Mouse (Mus musculus) liver, adult 2 months (tissue): ENCODE measurements around the gene Cfap157. TPM values are rescaled to one million over a fixed set of nuclear protein-coding genes. Genes with fewer than 3 reads are reported as not detected.
A peak's percentile ranks its signal among the peaks of the same experiment; 100 is the strongest.

Experiments
- DNase-seq: peaks from one replicate; pipeline ENCODE4 v3.0.0-alpha.2; 2011; ENCODE audit warnings: low read depth, low spot score; ENCODE audit errors: extremely low read depth
- H3K27ac ChIP-seq: fragments of 200-500 bp; replicated peaks from 2 replicates; pipeline ENCODE4 v1.5.1; 2012; ENCODE audit warnings: low read depth, mild to moderate bottlenecking, control low read depth, inconsistent platforms, low read length; ENCODE audit not compliant: insufficient read depth
- H3K27me3 ChIP-seq: fragments of 200-500 bp; 2 replicates; pipeline ENCODE4 v1.6.1; 2012; ENCODE audit warnings: mild to moderate bottlenecking, moderate library complexity, low read length, inconsistent platforms; ENCODE audit not compliant: control insufficient read depth, insufficient read depth
- H3K36me3 ChIP-seq: fragments of 200-500 bp; 2 replicates; pipeline ENCODE4 v1.6.1; 2012; ENCODE audit warnings: low read length, inconsistent platforms; ENCODE audit not compliant: control insufficient read depth, insufficient read depth
- H3K4me1 ChIP-seq: fragments of 200-500 bp; 2 replicates; pipeline ENCODE4 v1.6.1; 2011; ENCODE audit warnings: low read length; ENCODE audit not compliant: control insufficient read depth, insufficient read depth
- H3K4me3 ChIP-seq: fragments of 200-500 bp; 2 replicates; pipeline ENCODE4 v1.5.1; 2011; ENCODE audit warnings: low read depth, mild to moderate bottlenecking, control low read depth, low read length, moderate library complexity; ENCODE audit not compliant: insufficient read depth
- H3K79me2 ChIP-seq: fragments of 200-500 bp; 2 replicates; pipeline ENCODE4 v1.6.1; 2012; ENCODE audit warnings: inconsistent platforms, mild to moderate bottlenecking, low read length, moderate library complexity; ENCODE audit not compliant: control insufficient read depth, insufficient read depth
- H3K9ac ChIP-seq: fragments of 200-500 bp; 2 replicates; pipeline ENCODE4 v1.6.1; 2012; ENCODE audit warnings: low read depth, mild to moderate bottlenecking, control low read depth, inconsistent platforms, low read length
- CTCF ChIP-seq: fragments of 200-500 bp; IDR thresholded peaks from 2 replicates; pipeline ENCODE4 v1.5.1; 2011; ENCODE audit warnings: low read depth, low read length, control low read depth
- POLR2A ChIP-seq: fragments of 200-500 bp; IDR thresholded peaks from 2 replicates; pipeline ENCODE4 v1.6.1; 2011; ENCODE audit warnings: low read length, control low read depth; ENCODE audit not compliant: insufficient read depth; ENCODE audit errors: extremely low read depth
- WGBS: fragments of 180-500 bp; shearing (Covaris S2); methylation state at CpG from one replicate; pipeline ENCODE4 v1.1.7; 2018; 5-methylcytosine and 5-hydroxymethylcytosine counted together
- polyA plus RNA-seq: library from polyadenylated mRNA; depleted of rRNA; stranded (reverse); fragments of >200 nt; gene quantifications from 2 replicates; pipeline ENCODE4 v1.2.3, GENCODE M21; 2012
- total RNA-seq: library from RNA; depleted of rRNA; stranded (reverse); fragments of >200 nt; gene quantifications from 2 replicates; pipeline ENCODE4 v1.2.3, GENCODE M21; 2014

The Cfap157 gene
- total and polyA plus RNA-seq, 2 experiments = not detected

DNA sequence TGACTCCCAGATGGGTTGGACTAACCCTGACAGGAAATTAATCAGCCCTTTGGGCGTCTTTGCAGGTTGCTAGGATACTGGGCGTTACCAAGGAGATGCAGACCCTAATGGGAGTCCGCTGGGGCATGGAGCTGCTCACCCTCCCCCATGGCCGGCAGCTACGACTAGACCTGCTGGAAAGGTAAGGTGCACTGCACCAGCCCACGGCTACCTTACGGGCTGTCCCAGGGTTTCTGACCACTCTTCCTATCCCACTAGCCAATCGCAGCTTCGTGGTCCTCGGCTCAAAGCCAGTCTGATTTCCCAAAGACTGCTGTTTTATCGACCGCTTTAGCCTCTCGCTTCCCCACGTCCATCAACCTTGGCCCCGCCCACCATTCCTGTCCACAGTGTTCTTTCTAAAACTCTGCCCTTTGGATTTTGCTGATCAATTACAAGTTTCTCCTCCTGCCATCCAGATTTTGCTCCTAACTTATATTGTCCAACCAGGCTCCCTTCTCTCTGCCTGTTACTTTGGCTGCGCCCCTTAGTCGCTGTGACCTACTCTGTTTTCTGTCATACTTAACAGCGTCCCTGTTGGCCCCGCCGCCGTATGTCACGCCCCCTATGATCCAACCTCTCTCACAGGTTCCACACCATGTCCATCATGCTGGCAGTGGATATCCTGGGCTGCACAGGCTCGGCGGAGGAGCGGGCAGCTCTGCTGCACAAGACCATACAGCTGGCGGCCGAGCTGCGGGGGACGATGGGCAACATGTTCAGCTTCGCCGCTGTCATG lies 33.2 kb downstream of the Cfap157 start:
- Histone ChIP-seq H3K79me2 (no peaks in the 10 kb centered on the region), H3K4me3 (peak overlapping the region; percentile 64), H3K4me1 (peaks cover 5% of the 10 kb centered on the region), H3K27me3 (no peaks in the 10 kb centered on the region), H3K9ac (peak overlapping the region; percentile 30), H3K27ac (peak overlapping the region; percentile 73), H3K36me3 (no peaks in the 10 kb centered on the region)
- TF ChIP-seq CTCF (0 out of 2 replicates have a peak, but pooled peaks have one; percentile 5), POLR2A (0 out of 2 replicates have a peak, but pooled peaks have one; percentile 47)
- 26% methylated on average over 31 of the region's 31 CpGs for WGBS
- DNase-seq = peak; percentile 84

DNA sequence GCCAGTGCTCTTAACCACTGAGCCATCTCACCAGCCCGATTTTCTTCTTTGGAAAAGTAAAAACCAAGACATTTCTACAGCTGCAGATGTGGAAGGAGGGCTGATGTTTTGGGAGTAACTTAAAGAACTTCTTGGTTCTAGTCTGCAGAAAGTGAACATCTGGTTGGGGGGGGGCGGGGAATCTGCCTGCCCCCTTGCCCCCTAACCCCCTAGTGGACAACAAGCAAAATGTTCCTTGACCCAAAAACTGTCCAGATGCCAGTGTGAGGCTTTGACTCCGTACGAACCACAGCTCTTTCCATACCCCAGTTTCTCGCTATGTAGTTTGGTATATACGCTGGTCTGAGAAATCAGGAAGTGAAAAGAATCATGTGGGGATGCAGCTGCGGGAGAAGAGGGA lies 34.0 kb downstream of the Cfap157 start:
- TF ChIP-seq CTCF (no peak), POLR2A (no peak)
- no peaks in the 10 kb centered on the region for H3K27me3 ChIP-seq
- peaks cover 5% of the 10 kb centered on the region for H3K4me1 ChIP-seq
- DNase-seq = no peak
- H3K27ac ChIP-seq = no peak overlapping the region
- no peaks in the 10 kb centered on the region for H3K36me3 ChIP-seq
- 79% methylated on average over 7 of the region's 7 CpGs for WGBS
- no peak overlapping the region for H3K4me3 ChIP-seq
- no peak overlapping the region for H3K9ac ChIP-seq
- no peaks in the 10 kb centered on the region for H3K79me2 ChIP-seq

DNA sequence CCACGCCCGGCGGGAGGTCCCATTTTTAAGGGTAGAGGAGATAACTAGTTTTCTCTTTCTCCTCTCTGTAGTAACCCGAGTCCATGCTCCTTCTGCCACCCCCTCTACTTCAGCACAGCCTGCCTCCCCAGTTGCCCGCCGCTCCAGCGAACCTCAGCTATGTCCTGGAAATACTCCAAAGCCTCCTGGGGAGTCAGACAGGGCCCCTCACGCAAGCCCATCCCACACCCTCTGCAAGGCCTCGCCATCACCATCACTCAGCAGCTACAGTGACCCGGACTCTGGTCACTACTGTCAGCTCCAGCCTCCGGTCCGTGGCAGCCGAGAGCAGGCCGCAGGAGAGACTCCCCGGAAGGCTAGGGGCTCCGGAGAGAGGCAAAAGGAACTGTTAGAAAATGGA lies 35.1 kb downstream of the Cfap157 start:
- Histone ChIP-seq H3K79me2 (no peaks in the 10 kb centered on the region), H3K27me3 (no peaks in the 10 kb centered on the region), H3K27ac (no peak overlapping the region), H3K36me3 (no peaks in the 10 kb centered on the region), H3K4me3 (no peak overlapping the region), H3K9ac (no peak overlapping the region), H3K4me1 (peaks cover 5% of the 10 kb centered on the region)
- no peak for TF ChIP-seq CTCF
- no peak for TF ChIP-seq POLR2A
- no peak for DNase-seq
- 94% methylated on average over 16 of the region's 16 CpGs for WGBS

GRCm38 (mm10) chr2:32744272-32744982 lies 39.8 kb downstream of the Cfap157 start:
- Histone ChIP-seq H3K27ac (no peak overlapping the region), H3K36me3 (no peaks in the 10 kb centered on the region), H3K9ac (no peak overlapping the region), H3K4me3 (no peak overlapping the region), H3K27me3 (peaks cover 7% of the 10 kb centered on the region), H3K79me2 (no peaks in the 10 kb centered on the region), H3K4me1 (no peaks in the 10 kb centered on the region)
- DNase-seq = no peak
- no peak for TF ChIP-seq POLR2A
- TF ChIP-seq CTCF = no peak
- 77% methylated on average over 15 of the region's 15 CpGs for WGBS

GRCm38 (mm10) chr2:32742173-32742531 lies 42.1 kb downstream of the Cfap157 start:
- 38% methylated on average over 18 of the region's 18 CpGs for WGBS
- TF ChIP-seq POLR2A (no peak), CTCF (no peak)
- no peak for DNase-seq
- H3K36me3 ChIP-seq = no peaks in the 10 kb centered on the region
- H3K4me3 ChIP-seq = no peak overlapping the region
- H3K9ac ChIP-seq = no peak overlapping the region
- no peaks in the 10 kb centered on the region for H3K79me2 ChIP-seq
- no peaks in the 10 kb centered on the region for H3K4me1 ChIP-seq
- H3K27me3 ChIP-seq = peaks cover 7% of the 10 kb centered on the region
- no peak overlapping the region for H3K27ac ChIP-seq
